Mouse (Mus musculus) frontal cortex, postnatal 10 days (tissue): ENCODE data around the gene D17Wsu92e.

Experiments used
- DNase-seq, 2 experiments: peaks; one replicate each; pipeline ENCODE4 v3.0.0; 2022; ENCODE audit warnings: low spot score in 2 of 2, mixed read lengths in 1 of 2

The D17Wsu92e gene

DNA sequence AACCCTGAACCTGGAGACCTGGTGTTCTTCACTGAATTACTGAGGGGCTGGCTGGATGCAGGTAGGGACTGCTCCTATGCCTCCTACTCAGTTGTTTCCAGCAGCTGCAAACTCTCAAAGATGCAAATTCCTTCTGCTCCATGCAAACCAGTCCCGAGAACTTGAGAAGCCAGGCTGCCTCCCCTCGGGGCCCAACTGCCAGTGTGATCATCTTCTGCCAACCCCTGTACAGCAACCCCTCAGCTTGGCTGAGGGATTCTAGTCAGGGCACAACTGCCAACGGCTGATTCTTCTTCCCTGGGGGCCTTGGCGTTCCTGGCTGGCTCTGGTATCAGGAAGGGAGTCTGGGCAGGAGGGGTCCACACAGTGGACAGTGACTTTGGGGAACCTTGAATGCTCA, 74.0 kb downstream of the D17Wsu92e start:
- DNase-seq, result no peak

DNA sequence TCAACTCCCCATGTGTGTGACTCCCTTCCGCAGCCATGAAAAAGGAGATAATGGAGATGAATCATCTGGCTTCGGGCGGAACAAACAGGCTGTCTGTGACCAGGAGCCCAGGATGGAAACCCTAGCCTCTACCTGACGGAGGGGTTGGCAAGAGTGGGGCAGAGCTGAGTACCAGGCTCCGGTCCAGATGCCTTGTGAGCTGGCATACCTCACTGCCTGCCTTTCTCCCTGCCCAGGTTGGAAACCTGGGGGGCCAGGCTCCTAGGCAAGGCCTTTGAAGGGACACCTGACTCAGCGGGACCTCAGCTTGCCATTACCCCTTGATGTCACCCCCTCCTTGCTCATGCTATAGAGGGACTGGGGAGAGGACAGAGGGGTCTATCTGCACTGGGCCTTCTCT, 79.5 kb downstream of the D17Wsu92e start:
- no peak for DNase-seq

GRCm38 (mm10) chr17:27734344-27735073, 85.9 kb downstream of the D17Wsu92e start:
- DNase-seq, result no peak

- DNase-seq, result no peak
Observed at GRCm38 (mm10) chr17:27732694-27733093, 87.8 kb downstream of the D17Wsu92e start.

GRCm38 (mm10) chr17:27732152-27732551, 88.3 kb downstream of the D17Wsu92e start:
- no peak for DNase-seq

- no peak for DNase-seq
Observed at GRCm38 (mm10) chr17:27728770-27729169, 91.7 kb downstream of the D17Wsu92e start, which contains the start of gene Spdef. Spdef (minus strand) TSS chr17:27728955.

GRCm38 (mm10) chr17:27726527-27726926, 93.9 kb downstream of the D17Wsu92e start:
- no peak for DNase-seq

GRCm38 (mm10) chr17:27725412-27725811, 95.0 kb downstream of the D17Wsu92e start:
- DNase-seq, result no peak

DNA sequence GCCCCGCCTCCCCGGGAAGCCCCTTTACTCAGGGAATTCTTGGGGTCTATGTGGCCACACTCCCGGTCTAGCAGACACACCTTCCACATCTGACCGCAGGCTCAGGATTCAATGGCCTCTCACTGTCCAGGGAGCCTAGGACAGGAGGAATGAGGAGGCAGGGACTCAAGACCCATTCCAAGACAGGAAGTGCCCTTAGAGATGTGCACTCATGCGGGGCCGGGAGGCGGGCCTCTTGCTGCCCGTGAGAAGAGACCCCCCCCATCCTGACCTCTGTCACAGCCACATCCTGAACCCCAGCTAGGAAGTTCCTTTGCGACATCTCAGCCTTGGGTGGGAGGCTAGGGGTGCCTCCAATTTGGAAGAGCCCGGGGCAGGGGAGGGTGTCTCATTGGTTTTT, 95.4 kb downstream of the D17Wsu92e start:
- DNase-seq, result no peak

DNA sequence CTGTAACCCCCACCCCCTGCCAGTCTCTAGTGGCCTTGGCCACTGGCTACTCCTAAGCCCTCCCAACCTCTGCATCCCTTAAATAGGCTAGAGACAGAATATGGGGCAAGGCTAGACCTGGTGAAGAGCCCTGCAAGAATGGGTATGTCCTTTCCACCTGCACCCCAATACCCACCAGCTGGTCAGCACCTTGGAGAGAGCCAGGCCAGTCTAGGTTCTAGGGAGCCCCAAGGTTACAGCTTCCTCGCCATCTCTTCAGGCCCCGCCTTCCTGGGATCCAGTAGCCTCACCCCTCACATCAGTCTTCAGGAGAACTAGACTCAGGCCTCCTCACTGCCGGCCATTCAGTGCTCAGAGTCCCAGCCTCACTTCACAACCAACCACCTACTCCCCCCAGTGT, 96.1 kb downstream of the D17Wsu92e start:
- DNase-seq, result no peak

GRCm38 (mm10) chr17:27721125-27721664, 99.3 kb downstream of the D17Wsu92e start:
- DNase-seq, result no peak

- DNase-seq, result no peak
Observed at GRCm38 (mm10) chr17:27720326-27720725, 100.1 kb downstream of the D17Wsu92e start.

DNA sequence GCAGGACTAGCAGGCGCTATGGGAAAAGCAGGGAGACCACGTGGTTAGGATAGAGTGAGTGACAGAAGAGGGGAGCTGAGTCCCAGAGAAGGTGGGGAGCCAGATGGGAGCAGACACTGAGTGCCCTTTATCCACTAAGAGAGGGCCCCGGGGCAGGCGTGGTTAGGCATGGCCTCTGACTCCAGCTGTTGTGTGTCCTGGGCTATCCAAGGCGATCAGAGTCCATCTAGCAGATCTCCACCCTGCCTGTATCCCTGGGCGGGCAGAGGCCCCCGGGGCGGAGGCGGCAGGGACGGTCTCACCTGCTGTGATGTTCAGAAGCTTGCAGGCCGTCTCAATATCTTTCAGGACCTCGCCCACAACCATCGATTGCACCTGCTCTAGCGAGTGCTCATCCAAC, 100.8 kb downstream of the D17Wsu92e start:
- no peak for DNase-seq

GRCm38 (mm10) chr17:27718250-27718649, 102.2 kb downstream of the D17Wsu92e start:
- peak in 1 of 2 experiments; percentile 63 for DNase-seq

DNA sequence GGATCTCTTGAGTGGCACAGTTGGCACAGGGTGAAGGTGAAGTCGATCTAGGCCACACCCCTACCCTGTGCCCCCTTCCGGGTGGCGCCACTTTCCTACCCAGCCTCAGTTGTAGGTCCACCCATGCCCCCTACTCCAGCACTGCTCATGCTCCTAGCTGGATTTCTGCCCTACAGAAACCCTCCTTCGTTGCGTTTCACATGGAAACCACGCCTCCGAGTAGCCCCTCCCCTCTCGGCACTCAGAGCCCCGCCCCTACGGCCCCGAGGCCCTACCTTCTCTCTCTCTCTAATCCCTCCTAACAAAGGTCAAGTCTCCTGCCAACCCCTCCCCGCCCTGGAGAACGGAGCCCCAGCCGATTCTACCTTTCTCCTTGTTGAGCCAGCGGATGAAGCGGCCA, 103.6 kb downstream of the D17Wsu92e start:
- no peak for DNase-seq

GRCm38 (mm10) chr17:27712832-27713231, 107.6 kb downstream of the D17Wsu92e start:
- no peak for DNase-seq

- no peak for DNase-seq
Observed at GRCm38 (mm10) chr17:27709650-27710049, 110.8 kb downstream of the D17Wsu92e start.

DNA sequence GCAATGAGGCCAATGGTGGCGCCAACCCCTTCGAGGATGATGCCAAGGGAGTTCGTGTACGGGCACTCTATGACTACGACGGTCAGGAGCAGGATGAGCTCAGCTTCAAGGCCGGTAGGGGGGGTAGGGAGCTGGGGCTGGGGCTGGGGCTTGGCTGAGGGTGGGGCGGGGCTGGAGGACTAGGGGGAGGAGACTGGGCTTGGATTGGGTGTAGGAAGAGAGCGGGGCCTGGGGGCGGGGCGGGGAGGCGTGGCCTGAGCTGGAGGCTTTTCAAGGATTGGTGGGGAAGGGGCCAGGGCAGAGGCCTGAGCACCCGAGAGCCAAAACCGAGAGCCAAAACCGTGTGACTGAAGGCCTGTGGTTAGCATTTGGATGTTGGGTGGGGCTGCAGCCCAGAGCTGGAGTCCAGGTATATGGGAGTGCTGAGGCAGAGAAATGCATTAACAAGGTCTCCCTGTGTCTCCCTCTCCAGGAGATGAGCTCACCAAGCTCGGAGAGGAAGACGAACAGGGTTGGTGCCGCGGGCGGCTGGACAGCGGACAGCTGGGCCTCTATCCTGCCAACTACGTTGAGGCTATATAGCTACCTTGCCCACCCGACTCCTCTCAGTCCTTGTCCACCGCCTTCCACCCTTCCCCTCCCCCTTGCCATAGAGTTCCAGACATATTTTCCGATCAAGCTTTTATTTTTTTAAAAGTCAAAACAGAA, 112.3 kb downstream of the D17Wsu92e start:
- peak in 1 of 2 experiments; percentile 58 for DNase-seq

DNA sequence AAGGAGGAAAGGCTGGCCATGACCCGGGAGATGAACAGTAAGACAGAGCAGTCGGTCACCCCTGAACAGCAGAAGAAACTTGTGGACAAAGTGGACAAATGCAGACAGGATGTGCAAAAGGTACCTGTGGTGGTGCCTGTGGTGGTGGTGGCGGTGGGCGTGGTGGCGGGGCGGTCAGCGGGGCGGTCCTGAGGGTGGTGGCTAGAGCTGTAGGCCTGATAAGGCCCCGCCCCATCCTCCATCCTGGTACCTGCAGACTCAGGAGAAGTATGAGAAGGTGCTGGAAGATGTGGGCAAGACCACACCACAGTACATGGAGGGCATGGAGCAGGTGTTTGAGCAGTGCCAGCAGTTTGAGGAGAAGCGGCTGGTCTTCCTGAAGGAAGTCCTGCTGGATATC, 114.8 kb downstream of the D17Wsu92e start:
- DNase-seq, result no peak

DNA sequence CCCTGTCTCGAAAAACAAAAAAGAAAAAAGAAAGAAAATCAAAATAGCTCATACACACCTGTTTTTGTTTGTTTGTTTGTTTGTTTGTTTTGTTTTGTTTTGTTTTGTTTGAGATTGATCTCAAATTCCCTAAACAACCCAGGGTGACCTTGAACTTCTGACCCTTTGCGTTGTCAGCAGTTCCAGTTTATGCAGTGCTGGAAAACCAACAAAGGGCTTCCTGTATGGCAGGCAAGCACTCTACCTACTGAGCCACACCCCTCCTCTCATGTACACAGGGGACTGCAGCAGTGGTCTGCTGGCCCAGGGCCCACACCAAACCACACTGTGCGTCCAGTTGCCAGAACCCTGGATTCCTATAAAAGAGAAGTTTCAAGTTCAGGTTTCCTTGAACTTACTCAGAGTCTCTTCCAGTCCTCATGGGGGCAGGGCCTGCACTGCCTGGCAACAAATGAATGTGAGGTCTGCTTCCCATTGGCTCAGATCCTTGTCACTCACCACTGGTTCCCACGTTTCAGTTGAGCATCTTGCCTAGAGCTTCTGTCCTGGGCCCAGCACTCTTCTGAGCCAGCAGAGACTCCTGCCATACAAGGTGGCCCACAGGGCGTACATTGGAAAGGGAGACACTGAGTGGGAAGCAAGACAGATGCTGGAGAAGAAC, 116.4 kb downstream of the D17Wsu92e start:
- DNase-seq, result no peak

DNA sequence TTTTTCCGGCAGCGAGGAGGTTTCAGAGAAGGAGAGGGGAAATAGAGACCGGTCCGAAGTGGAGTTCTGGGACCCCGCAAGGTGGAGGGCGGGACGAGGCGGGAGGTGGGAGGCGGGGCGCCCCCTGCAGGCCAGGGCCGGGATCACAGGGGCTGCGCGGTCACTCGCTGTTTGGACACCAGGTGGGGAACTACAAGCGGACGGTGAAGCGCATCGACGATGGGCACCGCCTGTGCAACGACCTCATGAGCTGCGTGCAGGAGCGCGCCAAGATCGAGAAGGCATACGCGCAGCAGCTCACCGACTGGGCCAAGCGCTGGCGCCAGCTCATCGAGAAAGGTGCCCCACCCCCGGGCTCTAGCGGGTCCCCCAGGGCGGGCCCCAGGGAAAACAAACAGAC, 117.9 kb downstream of the D17Wsu92e start:
- no peak for DNase-seq

DNA sequence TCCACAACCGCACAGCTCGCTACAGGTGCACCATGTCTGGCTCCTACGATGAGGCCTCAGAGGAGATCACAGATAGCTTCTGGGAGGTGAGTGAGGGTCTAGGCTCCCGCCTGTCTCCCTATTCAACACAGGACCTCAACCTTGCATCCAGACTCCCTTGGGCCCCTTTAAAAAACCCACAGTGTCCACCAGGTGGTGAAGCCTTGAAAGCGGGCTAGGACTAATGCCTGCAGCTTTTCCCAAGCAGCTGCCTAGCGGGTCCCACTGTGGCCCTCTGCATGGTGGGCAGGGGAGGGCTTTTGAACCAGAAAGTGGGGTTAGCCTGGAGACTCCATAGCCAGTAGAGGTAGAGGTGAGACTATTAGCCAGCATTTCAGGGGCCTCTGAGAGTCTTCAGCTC, 118.6 kb downstream of the D17Wsu92e start:
- DNase-seq, result no peak
